Mouse (Mus musculus) ES-Bruce4 (cell line): ENCODE results near the gene Ulk1. TPM values are rescaled to one million over a fixed set of nuclear protein-coding genes. Genes with fewer than 3 reads are reported as not detected.
A peak's percentile ranks its signal among the peaks of the same experiment; 100 is the strongest.

Source experiments
- H3K27ac ChIP-seq: 2 replicates; pipeline ENCODE4 v1.5.1; 2012; ENCODE audit warnings: low read length, inconsistent platforms; ENCODE audit not compliant: insufficient read depth
- H3K27me3 ChIP-seq: 2 replicates; pipeline ENCODE4 v1.6.1; 2012; ENCODE audit warnings: mild to moderate bottlenecking, low read length, inconsistent platforms; ENCODE audit not compliant: control insufficient read depth, poor library complexity, insufficient read depth, severe bottlenecking
- H3K36me3 ChIP-seq: 2 replicates; pipeline ENCODE4 v1.6.1; 2012; ENCODE audit warnings: inconsistent platforms, mild to moderate bottlenecking, low read length, moderate library complexity; ENCODE audit not compliant: control insufficient read depth, poor library complexity, insufficient read depth, severe bottlenecking
- H3K4me1 ChIP-seq: one replicate; pipeline ENCODE4 v1.8.1; 2011; ENCODE audit warnings: low read length; ENCODE audit not compliant: control insufficient read depth, insufficient read depth
- H3K4me3 ChIP-seq: 2 replicates; pipeline ENCODE4 v1.5.1; 2011; ENCODE audit warnings: low read depth, mild to moderate bottlenecking, low read length
- H3K9ac ChIP-seq: 2 replicates; pipeline ENCODE4 v1.6.1; 2012; ENCODE audit warnings: low read depth, mild to moderate bottlenecking, inconsistent platforms; ENCODE audit not compliant: poor library complexity, severe bottlenecking
- H3K9me3 ChIP-seq: replicated peaks from 2 replicates; pipeline ENCODE4 v1.6.1; 2012; ENCODE audit warnings: mild to moderate bottlenecking, low read length, inconsistent platforms; ENCODE audit not compliant: control insufficient read depth, poor library complexity, insufficient read depth, severe bottlenecking
- CTCF ChIP-seq: IDR thresholded peaks from one replicate; pipeline ENCODE4 v1.8.1; 2011; ENCODE audit warnings: low read depth, low read length
- EP300 ChIP-seq: IDR thresholded peaks from 2 replicates; pipeline ENCODE4 v1.6.1; 2011; ENCODE audit warnings: low read depth, low read length; ENCODE audit not compliant: insufficient read depth
- POLR2A ChIP-seq: IDR thresholded peaks from one replicate; pipeline ENCODE4 v1.8.1; 2011; ENCODE audit warnings: low read length; ENCODE audit not compliant: insufficient read depth
- polyA plus RNA-seq: library from polyadenylated mRNA; stranded (reverse); fragments of >200 nt; gene quantifications from 2 replicates; pipeline ENCODE4 v1.2.4, GENCODE M21; 2011; ENCODE audit warnings: low read depth; ENCODE audit not compliant: missing spikeins, insufficient read depth, insufficient read length

Ulk1 gene
- polyA plus RNA-seq = 126 and 129 TPM in 2 replicates

DNA sequence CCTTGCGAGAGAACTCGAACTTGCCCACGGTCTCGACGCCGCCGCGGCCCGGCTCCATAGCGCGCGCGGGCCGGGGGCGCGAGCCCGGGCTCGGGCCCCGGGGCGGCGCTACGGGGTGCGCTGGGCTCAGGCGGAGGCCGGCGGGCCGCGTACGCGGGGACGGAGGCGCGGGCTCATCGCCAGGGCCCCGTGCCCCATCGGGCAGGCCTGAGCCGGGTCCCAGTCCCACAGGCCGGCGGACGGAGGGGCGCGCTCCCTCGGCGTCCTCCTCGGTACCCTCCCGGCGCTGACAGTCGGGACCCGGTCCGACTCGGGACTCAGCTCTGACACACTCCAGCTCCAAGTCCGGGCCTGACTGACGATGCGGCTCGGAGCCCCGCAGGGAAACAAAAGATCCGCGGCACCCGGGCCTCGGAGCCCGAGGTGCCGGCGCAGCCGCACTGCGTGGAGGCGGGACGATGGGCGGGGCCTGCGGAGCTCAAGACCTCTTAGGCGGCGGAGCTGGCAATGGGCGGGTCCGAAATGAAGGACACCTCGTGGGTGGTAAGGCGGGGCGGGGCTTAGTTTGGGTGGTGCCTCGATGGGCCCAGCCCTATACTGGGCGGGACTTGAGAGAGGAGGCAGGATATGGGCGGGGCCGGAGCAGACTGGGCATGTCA, at the start of gene Ulk1:
Gene Ulk1 (minus strand): TSS at position 431 of the 659 bp plus-strand sequence.
- H3K27ac ChIP-seq = peak within 1 kb of the TSS; percentile 72
- H3K9ac ChIP-seq = peak within 1 kb of the TSS; percentile 97
- H3K4me1 ChIP-seq = peaks cover 2% of the 10 kb centered on the region
- TF ChIP-seq POLR2A (peak; percentile 75), EP300 (no peak), CTCF (no peak)
- peak within 1 kb of the TSS; percentile 88 for H3K4me3 ChIP-seq
- no peaks in the 10 kb centered on the region for H3K27me3 ChIP-seq
- no peaks in the 10 kb centered on the region for H3K9me3 ChIP-seq
- peaks cover 6% of the 10 kb centered on the region; the same call in 1 of the 2 replicates for H3K36me3 ChIP-seq

DNA sequence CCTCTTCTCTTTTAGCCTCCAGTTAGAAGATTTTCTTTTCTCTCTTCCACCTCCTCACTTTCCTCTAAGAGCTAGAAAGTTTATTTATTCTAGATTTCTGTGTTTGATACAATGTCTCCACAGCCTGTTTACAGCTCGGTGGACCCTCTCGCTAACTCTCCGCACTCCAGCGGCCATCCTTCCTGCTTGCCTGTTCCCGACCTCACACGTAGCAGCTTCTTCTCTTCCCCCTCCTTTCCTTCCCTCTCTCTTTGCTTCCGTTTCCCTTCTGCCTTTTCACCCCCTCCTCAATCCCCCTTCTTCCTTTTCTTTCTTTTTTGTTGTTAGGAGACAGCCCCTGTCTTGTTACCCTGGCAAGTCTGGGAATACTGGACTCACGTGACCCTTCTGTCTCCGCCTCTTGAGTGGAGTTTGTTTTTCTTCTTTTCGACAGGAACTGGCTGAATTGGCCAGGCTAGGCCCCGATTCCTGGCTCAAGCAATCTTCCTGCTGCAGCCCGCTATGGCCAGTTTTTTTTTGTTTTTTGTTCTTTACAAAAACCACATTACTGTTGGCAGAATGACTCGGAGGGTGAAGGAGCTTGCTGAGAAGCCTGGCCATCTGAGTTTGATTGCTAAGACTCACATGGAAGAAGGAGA, 49.2 kb upstream of the Ulk1 start:
- H3K9me3 ChIP-seq = no peaks in the 10 kb centered on the region
- H3K27ac ChIP-seq = 0 out of 2 replicates have a peak overlapping the region, but pooled peaks have one; percentile 54
- H3K4me1 ChIP-seq = no peaks in the 10 kb centered on the region
- H3K27me3 ChIP-seq = no peaks in the 10 kb centered on the region
- no peak overlapping the region for H3K9ac ChIP-seq
- TF ChIP-seq EP300 = no peak
- TF ChIP-seq CTCF = no peak
- TF ChIP-seq POLR2A = no peak
- peaks cover 75% of the 10 kb centered on the region for H3K36me3 ChIP-seq
- no peak overlapping the region for H3K4me3 ChIP-seq

DNA sequence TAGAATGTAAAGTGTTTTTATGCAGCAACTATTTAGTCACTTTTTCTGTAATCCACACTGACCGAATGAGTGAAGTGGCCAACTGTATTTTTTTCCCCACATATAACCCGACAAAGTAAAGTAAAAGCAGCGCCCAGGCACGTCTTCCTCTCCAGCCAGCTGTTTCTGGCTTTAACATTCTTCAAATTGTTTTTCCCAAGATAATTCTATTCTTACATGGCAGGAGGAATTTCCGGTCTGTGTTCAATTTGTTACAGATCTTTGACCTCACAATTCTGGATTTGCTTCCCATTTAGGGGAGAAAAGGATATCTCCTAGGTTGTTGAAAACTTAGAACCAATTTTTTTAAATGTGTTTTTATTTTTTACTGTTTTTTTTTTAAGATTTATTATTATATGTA, 47.2 kb upstream of the Ulk1 start:
- TF ChIP-seq POLR2A = no peak
- no peak for TF ChIP-seq EP300
- no peak for TF ChIP-seq CTCF
- Histone ChIP-seq H3K9ac (no peak overlapping the region), H3K9me3 (no peaks in the 10 kb centered on the region), H3K4me1 (no peaks in the 10 kb centered on the region), H3K4me3 (no peak overlapping the region), H3K36me3 (peaks cover 79% of the 10 kb centered on the region), H3K27me3 (no peaks in the 10 kb centered on the region), H3K27ac (no peak overlapping the region)

DNA sequence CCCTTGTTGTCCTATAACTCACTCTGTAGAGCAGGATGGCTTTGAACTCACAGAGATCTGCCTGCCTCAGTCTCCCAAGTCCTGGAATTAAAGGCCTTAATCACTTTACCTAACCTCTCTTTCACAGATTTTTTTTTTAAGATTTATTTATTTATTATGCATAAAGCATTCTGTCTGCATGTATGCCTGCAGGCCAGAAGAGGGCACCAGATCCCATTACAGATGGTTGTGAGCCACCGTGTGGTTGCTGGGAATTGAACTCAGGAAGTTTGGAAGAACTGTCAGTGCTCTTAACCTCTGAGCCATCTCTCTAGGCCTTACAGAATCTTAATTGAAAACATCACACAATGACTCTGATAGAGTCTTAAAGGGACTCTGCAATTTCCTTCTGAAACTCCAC, 43.1 kb upstream of the Ulk1 start:
- no peaks in the 10 kb centered on the region for H3K27me3 ChIP-seq
- no peak overlapping the region for H3K27ac ChIP-seq
- H3K9me3 ChIP-seq = no peaks in the 10 kb centered on the region
- H3K4me1 ChIP-seq = no peaks in the 10 kb centered on the region
- H3K36me3 ChIP-seq = peaks cover 80% of the 10 kb centered on the region
- H3K9ac ChIP-seq = no peak overlapping the region
- no peak overlapping the region for H3K4me3 ChIP-seq
- TF ChIP-seq CTCF = peak; percentile 33
- no peak for TF ChIP-seq EP300
- no peak for TF ChIP-seq POLR2A

DNA sequence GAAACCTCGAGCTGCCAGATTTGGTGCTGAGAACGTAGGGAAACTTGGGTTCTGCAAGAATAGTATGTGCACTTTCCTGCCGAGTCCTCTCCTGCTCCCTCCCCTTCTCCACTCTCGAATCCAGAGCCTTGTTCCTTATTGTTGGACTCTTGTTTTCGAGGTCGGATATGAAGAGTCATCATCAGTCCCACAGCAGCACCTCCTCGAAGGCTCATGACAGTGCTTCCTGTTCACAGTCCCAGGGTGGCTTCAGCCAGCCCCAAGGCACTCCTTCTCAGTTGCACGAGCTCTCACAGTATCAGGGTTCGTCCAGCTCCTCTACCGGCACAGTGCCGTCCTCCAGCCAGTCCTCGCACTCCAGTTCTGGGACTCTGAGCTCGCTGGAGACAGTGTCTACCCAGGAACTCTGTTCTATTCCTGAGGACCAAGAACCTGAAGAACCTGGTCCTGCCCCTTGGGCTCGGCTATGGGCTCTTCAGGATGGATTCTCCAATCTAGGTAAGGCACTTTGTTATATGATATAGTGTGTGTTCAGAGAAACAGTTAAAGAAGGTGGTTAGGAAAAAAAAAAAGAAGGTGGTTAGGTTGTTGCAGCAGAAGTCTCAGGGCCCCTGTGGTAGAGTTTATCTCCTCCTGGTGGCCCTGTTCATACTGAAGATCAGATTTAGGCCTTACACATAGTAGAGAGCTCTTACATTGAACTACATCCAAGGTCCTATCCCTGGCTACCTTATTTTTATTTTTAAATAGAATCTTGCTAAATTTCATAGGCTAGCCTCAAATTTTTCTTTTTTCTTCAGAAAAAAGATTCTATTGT, 31.4 kb upstream of the Ulk1 start:
- Histone ChIP-seq H3K4me3 (peak overlapping the region; percentile 47), H3K9ac (peak overlapping the region; percentile 82; the same call in 1 of the 2 replicates), H3K9me3 (no peaks in the 10 kb centered on the region), H3K4me1 (peaks cover 1% of the 10 kb centered on the region), H3K36me3 (peaks cover 34% of the 10 kb centered on the region), H3K27ac (no peak overlapping the region), H3K27me3 (no peaks in the 10 kb centered on the region)
- TF ChIP-seq POLR2A (no peak), EP300 (no peak), CTCF (no peak)

DNA sequence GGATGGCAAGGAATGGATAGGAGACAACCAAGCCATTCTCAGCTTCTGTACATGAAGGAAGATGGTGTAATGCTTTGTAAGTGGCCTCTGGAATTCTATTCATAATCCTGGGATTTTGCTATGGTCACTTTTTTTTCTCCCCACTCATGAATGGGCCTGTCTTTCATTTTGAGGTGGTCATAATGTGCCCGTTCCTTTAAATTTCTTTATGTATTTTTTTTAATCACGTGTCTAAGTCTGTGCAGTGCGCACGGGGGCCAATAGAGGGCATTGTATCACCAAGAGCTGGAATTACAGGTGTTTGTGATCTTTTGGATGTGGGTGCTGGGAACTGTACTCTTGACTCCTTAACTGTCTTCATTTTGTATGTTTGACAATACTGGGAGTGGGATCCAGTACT, 30.6 kb upstream of the Ulk1 start:
- Histone ChIP-seq H3K27me3 (no peaks in the 10 kb centered on the region), H3K9me3 (no peaks in the 10 kb centered on the region), H3K9ac (peak overlapping the region; percentile 82), H3K36me3 (peaks cover 32% of the 10 kb centered on the region), H3K4me3 (peak overlapping the region; percentile 98), H3K27ac (peak overlapping the region; percentile 79), H3K4me1 (peaks cover 1% of the 10 kb centered on the region)
- TF ChIP-seq CTCF = no peak
- no peak for TF ChIP-seq POLR2A
- TF ChIP-seq EP300 = no peak
